Mouse (Mus musculus): ENCODE results near the gene Fgf9.
A peak's percentile ranks its signal among the peaks of the same experiment; 100 is the strongest.

Fgf9 gene

GRCm38 (mm10) chr14:58070481-58071119 lies at the start of gene Fgf9:
Gene Fgf9, plus strand, starts transcription at chr14:58070547.
- no peak for DNase-seq (ENCODE audit: low spot score in 2 of 2)

- DNase-seq (ENCODE audit: low spot score in 2 of 2): peak; percentile 2 to 16
Measured at GRCm38 (mm10) chr14:58034567-58034966, 35.8 kb upstream of the Fgf9 start.

GRCm38 (mm10) chr14:58036174-58036573 lies 34.2 kb upstream of the Fgf9 start:
- no peak for DNase-seq (ENCODE audit: low spot score in 2 of 2)

GRCm38 (mm10) chr14:58046639-58047284 lies 23.6 kb upstream of the Fgf9 start:
- no peak for DNase-seq (ENCODE audit: low spot score in 2 of 2)

GRCm38 (mm10) chr14:58050691-58051090 lies 19.7 kb upstream of the Fgf9 start:
- DNase-seq (ENCODE audit: low spot score in 2 of 2): no peak

- no peak for DNase-seq (ENCODE audit: low spot score in 2 of 2)
Measured at GRCm38 (mm10) chr14:58067586-58067985, 2.8 kb upstream of the Fgf9 start.

GRCm38 (mm10) chr14:58068641-58069040 lies 1.7 kb upstream of the Fgf9 start:
- DNase-seq (ENCODE audit: low spot score in 2 of 2): no peak

- DNase-seq (ENCODE audit: low spot score in 2 of 2): no peak
Measured at GRCm38 (mm10) chr14:58069927-58070326, 420 bp upstream of the Fgf9 start.

- DNase-seq (ENCODE audit: low spot score in 2 of 2): peak in 1 of 2 experiments; percentile 7
Measured at GRCm38 (mm10) chr14:58071120-58071641, 834 bp downstream of the Fgf9 start.

- DNase-seq (ENCODE audit: low spot score in 2 of 2): peak in 1 of 2 experiments; percentile 35
Measured at GRCm38 (mm10) chr14:58071830-58072770, 1.8 kb downstream of the Fgf9 start.

- no peak for DNase-seq (ENCODE audit: low spot score in 2 of 2)
Measured at GRCm38 (mm10) chr14:58072771-58073501, 2.6 kb downstream of the Fgf9 start.

- DNase-seq (ENCODE audit: low spot score in 2 of 2): no peak
Measured at GRCm38 (mm10) chr14:58073936-58074335, 3.6 kb downstream of the Fgf9 start.

- peak in 1 of 2 experiments; percentile 4 for DNase-seq (ENCODE audit: low spot score in 2 of 2)
Measured at GRCm38 (mm10) chr14:58074621-58075432, 4.5 kb downstream of the Fgf9 start.

- no peak for DNase-seq (ENCODE audit: low spot score in 2 of 2)
Measured at GRCm38 (mm10) chr14:58075433-58076029, 5.2 kb downstream of the Fgf9 start.

GRCm38 (mm10) chr14:58076030-58076521 lies 5.7 kb downstream of the Fgf9 start:
- peak in 1 of 2 experiments; percentile 16 for DNase-seq (ENCODE audit: low spot score in 2 of 2)

- DNase-seq (ENCODE audit: low spot score in 2 of 2): no peak
Measured at GRCm38 (mm10) chr14:58076726-58077255, 6.4 kb downstream of the Fgf9 start.

GRCm38 (mm10) chr14:58079471-58079870 lies 9.1 kb downstream of the Fgf9 start:
- DNase-seq (ENCODE audit: low spot score in 2 of 2): no peak

- DNase-seq (ENCODE audit: low spot score in 2 of 2): no peak
Measured at GRCm38 (mm10) chr14:58081955-58082354, 11.6 kb downstream of the Fgf9 start.

GRCm38 (mm10) chr14:58084240-58084639 lies 13.9 kb downstream of the Fgf9 start:
- DNase-seq (ENCODE audit: low spot score in 2 of 2): no peak

GRCm38 (mm10) chr14:58087326-58087725 lies 17.0 kb downstream of the Fgf9 start:
- no peak for DNase-seq (ENCODE audit: low spot score in 2 of 2)
